Mouse (Mus musculus): ENCODE data around the gene 3110082J24Rik.

DNA sequence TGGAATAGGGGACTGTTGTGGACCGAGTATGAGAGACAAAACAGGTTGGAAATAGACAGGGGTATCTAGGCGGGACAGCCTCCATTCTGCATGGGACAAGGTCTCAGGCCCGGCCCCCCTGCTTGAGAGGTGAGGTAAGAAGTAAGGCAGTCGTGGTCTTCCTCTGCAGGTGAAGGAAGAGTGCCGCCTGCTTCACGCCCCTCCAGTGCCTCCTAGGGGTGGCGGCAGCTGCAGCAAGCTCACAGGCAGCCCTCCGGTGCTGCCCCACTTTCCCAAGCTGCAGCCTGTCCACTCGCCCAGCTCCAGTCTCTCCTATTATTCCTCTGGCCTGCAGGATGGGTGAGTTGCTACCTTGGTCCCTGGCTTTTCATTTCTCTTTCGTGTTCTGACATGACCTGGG is 9.8 kb upstream of the 3110082J24Rik start:
- TF ChIP-seq NRF1 (IDR thresholded peaks at IDR 0.05; ENCODE audit: insufficient read depth, low read depth, low read length, poor library complexity, severe bottlenecking) (no peak), GATA1 (IDR thresholded peaks at IDR 0.05; ENCODE audit: low read depth, low read length) (no peak), CTCF (IDR thresholded peaks at IDR 0.05 in 2 of 3, conservative IDR thresholded peaks at IDR 0.05 in 1 of 3; ENCODE audit: control insufficient read depth in 1 of 3, insufficient read depth in 1 of 3, low read depth in 2 of 3, low read length in 3 of 3, poor library complexity in 1 of 3, severe bottlenecking in 1 of 3) (no peak), HCFC1 (IDR thresholded peaks at IDR 0.05; ENCODE audit: low read depth, low read length) (no peak)
